Mouse (Mus musculus) erythroblast, embryonic 14.5 days (primary cell): ENCODE measurements around the gene Stpg3.
"Not testable (repeated sequence)": the region's sequence is repeated elsewhere in the genome, so short reads cannot be mapped to it uniquely, and the experiment has no call there.

Experiments used
- GATA1 ChIP-seq: IDR thresholded peaks from 2 replicates; pipeline ENCODE4 v1.6.1; 2012; ENCODE audit warnings: low read length, inconsistent platforms, mixed read lengths
- TAL1 ChIP-seq: IDR thresholded peaks from 3 replicates; pipeline ENCODE4 v1.6.1; 2012; ENCODE audit warnings: low read length, inconsistent platforms, mixed read lengths

DNA sequence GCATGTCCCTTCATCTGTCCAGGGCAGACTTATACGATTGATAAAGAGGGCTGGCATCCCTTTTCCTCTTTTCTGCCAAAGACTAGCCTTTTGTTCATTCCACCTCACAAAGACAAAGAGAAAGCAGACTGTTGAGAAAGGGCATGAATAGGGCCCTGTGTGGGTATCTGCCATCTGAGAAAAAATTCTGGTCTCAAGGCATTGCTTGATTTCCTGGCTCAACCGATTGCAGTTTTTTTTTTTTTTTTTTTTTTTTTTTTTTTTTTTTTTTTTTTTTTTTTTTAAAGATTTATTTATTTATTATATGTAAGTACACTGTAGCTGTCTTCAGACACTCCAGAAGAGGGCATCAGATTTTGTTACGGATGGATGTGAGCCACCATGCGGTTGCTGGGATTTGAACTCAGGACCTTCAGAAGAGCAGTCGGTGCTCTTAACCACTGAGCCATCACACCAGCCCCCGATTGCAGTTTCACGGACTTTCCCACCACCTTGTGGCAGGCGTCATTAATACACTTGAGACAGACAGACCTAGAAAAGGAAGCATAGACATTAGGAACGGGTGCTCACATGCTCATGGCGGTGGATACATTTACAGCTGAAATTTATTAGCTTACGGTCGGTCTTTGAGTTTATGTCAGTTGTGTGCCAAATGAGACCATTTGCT, 42.1 kb upstream of the Stpg3 start:
- TF ChIP-seq TAL1, GATA1: not testable (repeated sequence)
